Mouse (Mus musculus): Measurements from ENCODE around the gene Sdk2. TPM values are rescaled to one million over a fixed set of nuclear protein-coding genes. Genes with fewer than 3 reads are reported as not detected.

Gene Sdk2
- total RNA-seq, 4 experiments from 2014 or later, result 0.19 to 0.58 (median 0.48) TPM

DNA sequence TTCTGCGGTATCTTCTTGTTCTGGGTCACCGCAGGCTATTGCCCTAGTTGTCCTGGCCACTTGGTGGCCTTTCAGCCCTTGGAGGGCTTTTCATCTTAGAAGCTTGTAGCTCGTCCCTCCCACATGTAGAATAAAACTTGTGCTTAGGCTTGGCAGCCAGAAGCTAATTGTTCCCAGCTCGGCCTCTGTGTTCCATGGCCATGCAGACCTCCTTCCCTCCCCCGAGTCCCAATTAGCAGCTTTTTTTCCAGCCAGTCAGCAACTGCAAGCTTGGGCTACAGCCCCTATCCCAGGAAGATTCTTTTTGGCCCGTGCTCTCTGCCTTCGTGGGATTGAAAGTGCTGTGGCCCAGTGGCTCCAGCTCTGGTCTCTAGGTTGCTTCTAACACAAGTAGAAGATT, 217.5 kb downstream of the Sdk2 start:
- DNase-seq (ENCODE audit: low spot score in 2 of 2), result no peak

DNA sequence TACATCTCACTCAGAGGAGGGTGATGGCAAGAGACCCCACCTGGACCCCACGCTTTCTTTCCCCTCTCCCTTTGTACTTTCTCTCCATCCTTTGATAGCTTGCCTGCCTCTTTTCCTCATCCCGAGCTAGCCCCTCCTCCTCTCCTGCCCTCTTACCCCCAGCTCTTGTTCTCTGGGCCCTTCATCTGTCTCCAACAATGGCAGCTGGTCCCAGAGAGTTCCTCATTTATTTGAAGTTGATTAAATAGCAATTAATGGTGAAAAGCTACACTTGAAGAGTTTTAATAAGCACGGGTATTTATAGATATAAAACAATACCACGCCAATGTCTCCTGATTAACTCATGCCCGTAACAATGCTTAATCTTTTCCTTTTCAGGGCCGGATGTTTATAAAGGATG, 222.9 kb downstream of the Sdk2 start:
- no peak for DNase-seq (ENCODE audit: low spot score in 2 of 2)

DNA sequence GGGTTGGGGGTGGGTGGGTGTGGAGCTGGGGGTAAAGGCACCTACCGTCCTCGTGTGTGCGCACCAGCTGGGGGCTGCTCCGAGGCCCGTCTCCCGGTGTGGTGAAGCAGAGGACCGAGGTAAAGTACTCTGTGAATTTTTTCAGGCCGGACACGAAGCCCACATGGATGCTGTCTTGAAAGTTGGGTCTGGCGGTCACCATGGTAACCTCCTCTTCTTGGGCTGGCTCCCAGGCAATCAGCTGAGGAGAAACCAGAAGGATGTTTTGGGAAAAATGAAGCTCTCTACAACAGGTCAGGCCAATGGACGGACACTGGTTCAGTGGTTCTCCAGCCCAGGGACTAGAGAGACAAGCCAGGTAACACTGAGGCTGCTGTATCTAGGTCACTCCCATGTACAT, 224.0 kb downstream of the Sdk2 start:
- DNase-seq (ENCODE audit: low spot score in 2 of 2), result no peak

GRCm38 (mm10) chr11:113831608-113832007, 235.2 kb downstream of the Sdk2 start:
- DNase-seq (ENCODE audit: low spot score in 2 of 2), result no peak

DNA sequence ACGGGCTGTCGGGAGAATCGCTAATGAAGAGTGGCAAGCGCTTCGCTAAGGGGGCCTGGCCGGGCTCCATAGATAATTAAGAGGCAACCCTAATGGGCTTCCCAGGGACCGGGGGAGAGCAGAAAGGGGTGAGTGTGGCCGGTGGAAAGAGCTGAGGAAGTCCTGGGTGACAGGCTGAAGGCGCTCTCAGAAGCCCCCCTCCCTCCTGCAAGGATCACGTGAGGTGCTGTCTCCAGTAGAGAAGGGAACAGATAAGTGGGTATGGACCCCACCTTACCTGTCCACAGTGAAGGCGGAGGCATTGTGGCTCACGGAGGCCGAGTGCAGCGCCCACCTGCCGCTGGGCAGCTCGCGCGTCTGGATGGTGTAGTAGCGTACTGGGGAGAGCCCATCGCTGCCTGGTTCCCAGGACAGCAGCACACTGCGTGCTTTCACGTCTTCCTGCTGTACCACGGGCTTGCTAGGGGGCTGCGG, 238.7 kb downstream of the Sdk2 start:
- DNase-seq (ENCODE audit: low spot score in 2 of 2), result no peak

GRCm38 (mm10) chr11:113820005-113820404, 246.8 kb downstream of the Sdk2 start:
- DNase-seq (ENCODE audit: low spot score in 2 of 2), result no peak

GRCm38 (mm10) chr11:113819001-113819400, 247.8 kb downstream of the Sdk2 start:
- DNase-seq (ENCODE audit: low spot score in 2 of 2), result no peak

GRCm38 (mm10) chr11:113816971-113817548, 249.8 kb downstream of the Sdk2 start:
- no peak for DNase-seq (ENCODE audit: low spot score in 2 of 2)

GRCm38 (mm10) chr11:113816439-113816838, 250.4 kb downstream of the Sdk2 start:
- no peak for DNase-seq (ENCODE audit: low spot score in 2 of 2)

- no peak for DNase-seq (ENCODE audit: low spot score in 2 of 2)
These were observed 255.1 kb downstream of the Sdk2 start for GRCm38 (mm10) chr11:113811546-113812339.

DNA sequence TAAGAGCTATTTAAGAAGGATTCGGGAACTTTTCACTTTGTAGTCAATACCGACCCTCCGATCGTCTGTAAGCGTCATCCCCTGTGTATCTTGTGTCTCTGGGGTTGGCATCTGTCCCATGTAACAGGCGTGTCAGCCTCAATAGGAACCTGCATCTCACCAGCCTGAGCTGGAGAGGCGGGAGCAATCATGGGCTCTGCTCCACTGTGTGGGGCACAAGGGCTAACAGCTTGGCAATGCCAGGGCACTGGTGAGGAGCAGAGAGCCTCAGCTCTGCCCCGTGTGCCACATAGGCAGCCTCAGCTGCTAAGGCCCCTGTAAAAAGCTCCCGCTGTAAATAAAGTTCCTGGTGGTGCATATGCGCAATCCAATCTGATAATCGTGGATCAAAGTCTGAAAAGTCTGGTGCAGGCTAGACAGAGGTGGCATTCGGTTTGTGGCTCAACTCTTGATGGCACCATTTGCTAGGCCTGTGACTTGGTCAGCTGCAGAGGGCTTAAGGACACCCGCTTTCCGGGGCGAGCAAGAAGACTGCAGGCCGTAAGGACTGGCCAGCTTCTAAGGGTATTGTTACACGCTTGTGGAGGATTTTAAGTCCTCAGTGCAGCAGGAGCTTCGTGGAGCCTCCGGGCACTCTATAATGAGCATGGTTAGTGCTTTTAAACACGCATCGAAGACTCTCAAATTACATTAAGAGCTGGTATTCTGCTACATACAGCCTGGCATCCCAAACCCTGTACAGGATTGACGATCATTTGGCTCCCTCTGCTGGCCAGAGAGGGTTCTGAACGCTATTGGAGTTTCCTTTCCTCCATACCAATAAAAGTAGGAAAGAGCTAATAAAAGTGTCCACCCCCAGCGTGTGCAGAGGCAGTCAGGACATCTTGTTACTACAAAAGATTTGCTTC, 256.0 kb downstream of the Sdk2 start:
- peak; percentile 33 to 50 for DNase-seq (ENCODE audit: low spot score in 2 of 2)

- no peak for DNase-seq (ENCODE audit: low spot score in 2 of 2)
These were observed 259.8 kb downstream of the Sdk2 start for GRCm38 (mm10) chr11:113807086-113807485.

DNA sequence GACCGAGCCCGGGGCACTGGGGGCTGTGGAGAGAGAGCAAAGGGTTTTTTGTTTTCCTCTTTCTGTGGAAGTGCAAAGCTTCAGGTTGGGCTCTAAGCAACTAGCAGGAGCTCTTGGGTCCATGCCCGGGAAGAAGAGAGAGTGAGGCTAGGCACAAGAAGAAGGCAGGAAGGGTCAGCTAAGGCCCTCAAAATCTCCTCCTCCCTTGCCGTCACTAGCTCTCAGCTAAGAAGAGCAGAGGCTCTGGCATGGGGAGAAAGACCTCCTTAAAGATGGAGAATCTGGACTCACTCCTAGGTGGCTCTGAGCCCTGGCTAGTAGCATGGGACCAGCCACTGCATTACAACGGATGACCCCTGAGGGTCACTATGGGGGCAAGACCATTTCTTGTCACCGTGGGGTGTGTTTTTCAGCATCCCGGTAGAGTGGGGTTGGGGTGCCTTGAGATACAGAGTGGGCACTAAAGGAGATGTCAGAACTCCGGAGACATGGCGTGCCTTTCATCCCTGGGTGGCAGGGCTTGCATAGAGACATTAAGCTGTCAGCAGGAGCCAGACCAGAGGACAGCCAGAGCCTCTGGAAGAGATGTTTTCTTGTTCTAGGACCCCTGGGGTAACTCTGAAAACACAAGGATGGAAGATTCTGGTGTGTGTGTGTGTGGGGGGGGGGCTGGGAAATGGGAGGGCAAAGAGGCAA, 260.3 kb downstream of the Sdk2 start:
- DNase-seq (ENCODE audit: low spot score in 2 of 2), result no peak

DNA sequence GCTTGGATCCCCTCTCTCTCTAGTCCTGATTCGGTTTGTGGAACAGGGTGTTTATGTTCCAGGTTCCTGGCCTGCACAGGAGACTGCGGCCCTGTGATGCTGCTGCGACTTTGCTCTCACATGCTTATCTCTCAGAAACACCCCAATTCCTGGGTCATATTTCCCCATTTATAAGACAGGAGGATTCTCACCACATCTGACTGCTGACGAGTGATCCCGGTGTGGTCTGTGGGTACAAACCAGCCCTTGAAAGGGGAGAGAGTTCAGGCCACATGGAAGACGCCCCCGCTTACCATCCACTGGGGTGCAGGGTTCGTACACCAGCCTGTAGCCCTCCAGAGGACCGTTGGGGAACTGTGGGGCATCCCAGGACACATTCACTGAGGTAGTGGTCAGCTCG, 260.9 kb downstream of the Sdk2 start:
- no peak for DNase-seq (ENCODE audit: low spot score in 2 of 2)

DNA sequence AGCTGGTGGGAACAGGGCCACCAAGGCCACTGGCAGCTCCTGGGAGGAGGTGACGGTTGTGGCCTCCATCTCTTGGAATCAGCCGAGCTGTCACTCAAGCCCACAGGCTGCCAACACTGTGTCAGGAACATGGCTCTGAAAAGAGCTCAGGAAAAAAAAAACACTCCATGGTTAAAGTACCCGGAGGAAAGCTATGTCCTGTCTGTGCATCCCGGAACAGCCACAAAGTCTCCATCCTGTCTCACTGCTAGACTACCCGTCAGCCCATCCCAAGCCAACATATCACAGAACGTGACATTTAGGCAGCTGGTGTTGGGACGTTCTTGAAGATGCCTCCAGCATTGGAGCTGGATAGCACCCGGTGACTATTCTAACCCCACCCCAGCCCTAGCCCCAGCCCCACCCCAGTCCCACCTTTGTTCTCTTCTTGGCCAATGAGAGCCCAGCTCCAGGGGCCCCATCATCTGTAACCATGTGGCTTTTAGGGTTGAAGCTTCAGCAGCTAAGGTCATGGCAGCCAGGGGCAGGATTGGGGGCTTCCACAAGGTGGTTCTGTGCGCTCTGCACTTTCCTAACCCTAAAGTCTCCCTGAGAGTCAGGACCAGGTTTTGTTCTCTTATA, 263.4 kb downstream of the Sdk2 start:
- no peak for DNase-seq (ENCODE audit: low spot score in 2 of 2)

- DNase-seq (ENCODE audit: low spot score in 2 of 2), result no peak
These were observed 264.4 kb downstream of the Sdk2 start for GRCm38 (mm10) chr11:113802456-113802855.

- no peak for DNase-seq (ENCODE audit: low spot score in 2 of 2)
These were observed 266.8 kb downstream of the Sdk2 start for GRCm38 (mm10) chr11:113800026-113800425.

DNA sequence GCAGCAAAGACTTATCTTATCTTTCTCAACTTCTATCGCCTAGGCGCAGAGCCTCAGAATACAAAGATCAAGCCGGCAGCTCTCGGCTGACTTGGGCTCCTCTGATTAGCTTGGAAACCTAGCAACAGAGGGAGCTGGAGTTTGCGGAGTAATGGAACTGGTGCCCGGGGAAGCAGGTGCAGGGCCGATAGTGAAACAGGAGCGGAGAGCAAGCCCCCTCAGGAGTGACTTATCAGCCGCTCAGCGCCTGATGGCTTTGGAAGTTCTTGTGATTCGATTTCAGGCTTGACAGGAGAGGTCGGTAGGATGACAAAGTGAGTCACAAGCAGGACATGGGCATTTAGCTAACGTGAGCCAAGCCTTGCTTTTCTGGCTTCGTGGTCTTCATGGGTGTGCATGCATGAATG, 267.8 kb downstream of the Sdk2 start:
- DNase-seq (ENCODE audit: low spot score in 2 of 2), result no peak

GRCm38 (mm10) chr11:113798011-113798410, 268.8 kb downstream of the Sdk2 start:
- DNase-seq (ENCODE audit: low spot score in 2 of 2), result no peak

DNA sequence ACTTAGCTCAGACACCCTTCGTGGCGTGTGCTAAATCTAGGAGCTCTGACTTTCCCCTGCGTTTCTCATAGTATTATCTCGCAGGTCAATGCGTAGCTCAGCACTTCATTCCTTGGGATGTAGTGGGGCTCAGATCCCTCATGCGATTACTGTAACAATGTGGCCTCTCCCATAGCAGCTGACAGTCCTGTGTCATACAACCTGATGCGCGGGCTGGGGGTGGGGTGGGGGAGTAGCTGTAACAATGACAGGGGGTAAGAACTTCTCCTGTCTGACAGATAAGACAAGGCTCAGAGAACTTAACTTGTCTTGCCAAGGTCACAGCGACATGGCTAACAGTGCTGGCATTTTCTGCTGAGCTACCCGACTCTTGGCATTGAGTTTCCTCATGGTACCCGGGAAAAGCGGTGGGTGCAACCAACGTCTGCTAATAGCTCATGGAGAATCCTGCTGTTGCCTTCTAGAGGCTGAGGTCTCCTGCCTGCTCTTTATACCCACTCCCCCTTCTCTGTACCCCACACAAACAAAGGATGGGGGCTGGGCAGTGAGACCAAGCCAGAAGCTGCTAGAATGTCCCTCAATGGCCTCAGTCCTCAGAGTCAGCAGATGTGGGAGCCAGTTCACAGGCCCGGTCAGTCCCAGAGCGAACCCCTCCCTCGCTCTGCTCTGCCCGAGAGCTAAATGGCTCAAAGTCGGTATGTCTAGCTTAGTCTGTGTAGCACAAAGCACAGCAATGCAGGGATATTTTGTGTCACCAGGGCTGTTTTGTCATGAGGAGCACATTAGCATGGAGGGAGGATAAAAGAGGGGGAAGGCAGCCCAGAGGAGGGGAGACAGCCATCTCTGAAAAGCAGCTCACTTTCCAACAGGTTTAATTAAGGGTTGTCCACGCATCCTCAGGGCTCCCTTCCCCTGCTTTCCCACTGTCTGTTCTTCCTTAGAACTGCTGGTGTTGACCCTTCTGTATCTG, 269.5 kb downstream of the Sdk2 start:
- DNase-seq (ENCODE audit: low spot score in 2 of 2), result no peak
